Mouse (Mus musculus) CH12.LX (cell line): ENCODE results near the gene Oosp3.

Source experiments
- CTCF ChIP-seq, 2 experiments: IDR thresholded peaks in 1 of 2; conservative IDR thresholded peaks in 1 of 2; 2 replicates each; pipeline ENCODE4 v1.5.1; 2011 to 2012; ENCODE audit warnings: low read depth in 2 of 2, low read length in 2 of 2, improper control_type of control experiment in 1 of 2, inconsistent platforms in 1 of 2, mild to moderate bottlenecking in 1 of 2, moderate library complexity in 1 of 2
- E2F4 ChIP-seq: IDR thresholded peaks from 2 replicates; pipeline ENCODE4 v1.6.1; 2011; ENCODE audit warnings: low read depth, low read length, improper control_type of control experiment; ENCODE audit not compliant: insufficient replicate concordance
- EP300 ChIP-seq: IDR thresholded peaks from 2 replicates; pipeline ENCODE4 v1.6.1; 2011; ENCODE audit warnings: low read length, improper control_type of control experiment
- ETS1 ChIP-seq: conservative IDR thresholded peaks from 2 replicates; pipeline ENCODE4 v1.6.1; 2012; ENCODE audit warnings: low read depth, mild to moderate bottlenecking, inconsistent platforms, low read length, improper control_type of control experiment, moderate library complexity
- MYC ChIP-seq: IDR thresholded peaks from 2 replicates; pipeline ENCODE4 v1.6.1; 2011; ENCODE audit warnings: low read depth, mild to moderate bottlenecking, improper control_type of control experiment, low read length
- POLR2A ChIP-seq: IDR thresholded peaks from 2 replicates; pipeline ENCODE4 v1.6.1; 2011; ENCODE audit warnings: low read depth, mild to moderate bottlenecking, improper control_type of control experiment, low read length
- RAD21 ChIP-seq: IDR thresholded peaks from 2 replicates; pipeline ENCODE4 v1.6.1; 2011; ENCODE audit warnings: low read depth, mild to moderate bottlenecking, low read length, improper control_type of control experiment, moderate library complexity
- RCOR1 ChIP-seq: conservative IDR thresholded peaks from 2 replicates; pipeline ENCODE4 v1.6.1; 2012; ENCODE audit warnings: low read depth, mild to moderate bottlenecking, inconsistent platforms, low read length, improper control_type of control experiment
- TBP ChIP-seq: conservative IDR thresholded peaks from 2 replicates; pipeline ENCODE4 v1.6.1; 2011; ENCODE audit warnings: low read depth, low read length, improper control_type of control experiment

DNA sequence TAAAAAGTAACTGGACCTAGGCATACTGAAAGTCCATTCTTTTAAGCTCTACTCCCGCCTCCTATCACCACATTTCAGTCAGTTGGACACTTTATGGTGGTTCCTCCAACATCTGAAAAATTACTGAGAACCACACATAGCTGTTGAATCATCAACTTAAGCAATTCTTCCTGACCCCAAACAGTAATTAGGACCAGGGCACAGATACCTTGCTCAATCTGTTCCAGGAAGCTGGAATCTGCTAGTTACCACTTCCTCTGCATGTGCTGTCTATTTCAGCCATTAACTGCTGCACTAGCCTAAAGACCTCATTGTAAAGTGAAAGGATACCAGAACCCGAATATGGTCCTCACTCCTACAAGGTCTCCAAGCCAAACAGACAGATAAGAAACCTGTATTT lies 37.7 kb upstream of the Oosp3 start:
- TF ChIP-seq RCOR1 (no peak), TBP (no peak), CTCF (conservative IDR thresholded peaks at IDR 0.05 in 1 of 2, IDR thresholded peaks at IDR 0.05 in 1 of 2; ENCODE audit: low read depth in 2 of 2, low read length in 2 of 2) (no peak), POLR2A (no peak), RAD21 (no peak), E2F4 (no peak), ETS1 (no peak), MYC (no peak), EP300 (no peak)
